Mouse (Mus musculus): Measurements from ENCODE around the gene 9330182L06Rik. TPM values are rescaled to one million over a fixed set of nuclear protein-coding genes. Genes with fewer than 3 reads are reported as not detected.

The 9330182L06Rik gene
- 4.3 and 4.8 TPM in 2 replicates for polyA plus RNA-seq (2014; fragmentation: Nextera tagmentation; extraction: Ambion mirVana)

DNA sequence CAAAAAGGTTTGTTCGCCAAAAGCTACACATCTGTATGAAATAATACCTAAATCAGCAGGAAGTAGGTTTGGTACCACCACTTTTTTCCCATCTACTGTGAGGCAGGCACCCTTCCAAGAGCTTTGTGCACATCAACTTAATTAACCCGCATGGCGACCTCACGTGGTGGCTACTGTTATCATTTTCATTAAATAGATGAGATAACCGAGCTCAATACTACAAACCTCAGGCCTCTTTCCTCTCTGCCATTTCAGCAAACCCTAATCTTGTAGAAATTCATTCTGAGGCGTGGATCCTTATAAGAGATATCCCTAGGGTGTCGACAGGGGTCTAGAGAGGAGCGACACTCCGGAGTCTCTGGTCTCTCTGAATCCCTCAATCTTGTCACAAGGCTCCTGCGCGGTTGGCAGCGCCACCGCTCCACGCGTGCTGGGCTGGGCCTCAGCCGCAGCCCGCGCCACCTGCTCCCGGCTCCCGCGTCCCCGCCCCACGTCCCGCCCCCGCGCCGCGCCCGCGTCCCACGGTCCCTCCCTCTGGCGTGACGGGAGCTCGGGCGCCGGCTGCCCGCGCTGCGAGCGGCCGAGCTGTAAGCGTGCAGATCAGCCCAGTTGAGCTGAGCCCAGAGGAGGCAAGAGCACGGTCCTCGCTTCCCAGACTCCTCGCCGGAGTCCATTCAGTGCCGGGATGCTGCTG, at the start of gene 9330182L06Rik:
Gene 9330182L06Rik (plus strand): TSS at position 533 of the 694 bp plus-strand sequence.
- ATAC-seq (replicated peaks; ENCODE audit: insufficient number of reproducible peaks, low FRiP score, low TSS enrichment, low read depth) (peak; percentile 92), DNase-seq (ENCODE audit: low spot score) (peak; percentile 67)
- Histone ChIP-seq H3K4me2 (ENCODE audit: low read depth, low read length) (peak within 1 kb of the TSS; percentile 91), H3K27ac (replicated peaks; ENCODE audit: low read depth, low read length) (no peak within 1 kb of the TSS), H3K27me3 (ENCODE audit: control insufficient read depth, insufficient read depth, low read length) (no peaks in the 10 kb centered on the region), H3K4me1 (ENCODE audit: control insufficient read depth, insufficient read depth, low read length) (no peaks in the 10 kb centered on the region), H3K4me3 (ENCODE audit: low read depth, low read length) (peak within 1 kb of the TSS; percentile 59), H3K9me3 (replicated peaks; ENCODE audit: control insufficient read depth, low read length) (no peaks in the 10 kb centered on the region), H3K36me3 (replicated peaks; ENCODE audit: control insufficient read depth, insufficient read depth, low read depth, low read length) (no peaks in the 10 kb centered on the region), H3K9ac (replicated peaks; ENCODE audit: low read length) (peak within 1 kb of the TSS; percentile 69)
- WGBS, result 1% methylated on average over 43 of the region's 47 CpGs

- 72% methylated on average over 4 of the region's 4 CpGs for WGBS
These were observed 38.4 kb upstream of the 9330182L06Rik start for GRCm38 (mm10) chr5:9227456-9228008.

DNA sequence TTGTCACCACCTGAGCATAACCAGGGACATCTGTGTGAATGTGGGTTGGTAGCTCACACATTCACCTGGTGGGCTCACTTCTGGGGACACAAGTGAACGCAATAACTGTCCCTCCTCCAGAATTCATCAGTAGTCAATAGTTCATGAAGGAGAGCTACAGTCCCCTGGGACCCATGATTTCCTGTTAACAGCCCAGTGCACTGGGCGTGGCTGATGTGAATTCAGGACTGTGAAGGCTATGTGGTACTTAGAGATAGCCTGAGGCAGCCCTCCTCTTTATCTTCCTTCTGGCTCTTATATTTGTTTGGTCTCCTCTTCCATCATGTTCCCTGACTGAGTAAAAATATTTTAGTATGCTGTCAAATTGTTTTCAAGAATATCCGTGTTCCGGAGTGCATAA, 1.6 kb upstream of the 9330182L06Rik start:
- Histone ChIP-seq H3K9me3 (replicated peaks; ENCODE audit: control insufficient read depth, low read length) (no peaks in the 10 kb centered on the region), H3K4me1 (ENCODE audit: control insufficient read depth, insufficient read depth, low read length) (no peaks in the 10 kb centered on the region), H3K27me3 (ENCODE audit: control insufficient read depth, insufficient read depth, low read length) (no peaks in the 10 kb centered on the region), H3K4me3 (ENCODE audit: low read depth, low read length) (no peak overlapping the region), H3K9ac (replicated peaks; ENCODE audit: low read length) (no peak overlapping the region), H3K4me2 (ENCODE audit: low read depth, low read length) (no peak overlapping the region), H3K27ac (replicated peaks; ENCODE audit: low read depth, low read length) (no peak overlapping the region), H3K36me3 (replicated peaks; ENCODE audit: control insufficient read depth, insufficient read depth, low read depth, low read length) (no peaks in the 10 kb centered on the region)
- WGBS, result 67% methylated on average over 4 of the region's 4 CpGs
- DNase-seq (ENCODE audit: low spot score) (no peak), ATAC-seq (replicated peaks; ENCODE audit: insufficient number of reproducible peaks, low FRiP score, low TSS enrichment, low read depth) (no peak)

More at GRCm38 (mm10) chr5:9227456-9228008, 38.4 kb upstream of the 9330182L06Rik start:
- Histone ChIP-seq H3K9ac (replicated peaks; ENCODE audit: low read length) (no peak overlapping the region), H3K4me2 (ENCODE audit: low read depth, low read length) (no peak overlapping the region), H3K9me3 (replicated peaks; ENCODE audit: control insufficient read depth, low read length) (no peaks in the 10 kb centered on the region), H3K36me3 (replicated peaks; ENCODE audit: control insufficient read depth, insufficient read depth, low read depth, low read length) (no peaks in the 10 kb centered on the region), H3K4me1 (ENCODE audit: control insufficient read depth, insufficient read depth, low read length) (no peaks in the 10 kb centered on the region), H3K4me3 (ENCODE audit: low read depth, low read length) (no peak overlapping the region), H3K27ac (replicated peaks; ENCODE audit: low read depth, low read length) (no peak overlapping the region), H3K27me3 (ENCODE audit: control insufficient read depth, insufficient read depth, low read length) (no peaks in the 10 kb centered on the region)
- DNase-seq (ENCODE audit: low spot score) (no peak), ATAC-seq (replicated peaks; ENCODE audit: insufficient number of reproducible peaks, low FRiP score, low TSS enrichment, low read depth) (no peak)

DNA sequence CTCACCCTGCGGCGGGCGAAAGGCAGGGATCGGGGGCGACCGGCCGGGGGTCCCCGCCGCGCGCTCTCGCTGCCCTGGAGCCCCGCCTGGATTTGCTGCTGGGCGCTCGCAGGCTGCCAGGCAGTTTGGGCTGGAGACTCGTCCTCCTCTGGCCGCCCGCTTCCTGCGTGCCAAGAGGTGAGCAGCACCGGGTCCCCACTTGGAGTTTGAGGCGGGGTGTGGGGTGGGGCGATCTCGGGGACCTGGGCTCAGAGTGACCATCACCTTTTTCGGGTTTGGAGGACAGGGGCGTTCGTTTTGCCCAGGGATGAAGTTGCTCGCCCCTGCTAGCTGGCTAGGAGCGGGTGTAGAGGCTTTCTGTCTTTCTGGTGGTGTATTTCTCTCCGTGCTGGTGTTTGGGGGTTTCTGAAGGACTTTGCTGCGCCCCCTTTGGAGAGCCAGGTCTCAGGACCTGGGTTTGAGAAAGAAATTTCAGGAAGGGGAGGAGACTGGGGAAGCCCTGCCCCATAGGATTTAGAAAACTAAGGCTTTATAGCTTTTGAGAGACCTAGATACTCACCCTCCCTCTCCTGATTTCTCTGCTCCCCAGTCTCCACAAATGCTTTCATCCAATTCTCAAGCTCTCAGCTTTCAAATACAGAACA, 484 bp downstream of the 9330182L06Rik start:
- WGBS, result under 1% methylated on average over 30 of the region's 30 CpGs
- peak overlapping the region; percentile 69 for H3K9ac ChIP-seq (replicated peaks; ENCODE audit: low read length)
- no peak overlapping the region for H3K27ac ChIP-seq (replicated peaks; ENCODE audit: low read depth, low read length)
- no peaks in the 10 kb centered on the region for H3K36me3 ChIP-seq (replicated peaks; ENCODE audit: control insufficient read depth, insufficient read depth, low read depth, low read length)
- no peaks in the 10 kb centered on the region for H3K4me1 ChIP-seq (ENCODE audit: control insufficient read depth, insufficient read depth, low read length)
- peak; percentile 55 for DNase-seq (ENCODE audit: low spot score)
- H3K27me3 ChIP-seq (ENCODE audit: control insufficient read depth, insufficient read depth, low read length), result no peaks in the 10 kb centered on the region
- H3K4me2 ChIP-seq (ENCODE audit: low read depth, low read length), result peak overlapping the region; percentile 91
- peak; percentile 11 for ATAC-seq (replicated peaks; ENCODE audit: insufficient number of reproducible peaks, low FRiP score, low TSS enrichment, low read depth)
- no peaks in the 10 kb centered on the region for H3K9me3 ChIP-seq (replicated peaks; ENCODE audit: control insufficient read depth, low read length)
- H3K4me3 ChIP-seq (ENCODE audit: low read depth, low read length), result peak overlapping the region; percentile 59

DNA sequence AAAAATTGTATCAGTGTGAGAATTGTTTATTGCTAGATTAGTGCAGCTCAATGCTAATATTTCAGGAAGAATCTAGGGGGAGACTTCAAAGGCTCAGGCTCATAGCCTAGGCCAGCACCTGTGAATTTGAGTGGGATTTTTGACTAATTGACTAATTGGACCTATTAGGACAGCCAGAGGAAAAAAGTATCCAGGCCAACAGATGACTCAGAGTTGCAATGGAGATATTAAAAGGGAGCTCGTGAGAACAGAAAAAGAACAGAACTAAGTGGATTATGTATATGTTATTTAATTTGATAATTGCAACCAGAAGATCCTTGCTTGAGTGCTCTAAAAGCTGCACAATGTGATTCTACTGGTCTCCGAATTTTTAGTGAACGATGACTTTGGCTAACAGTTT, 3.7 kb downstream of the 9330182L06Rik start:
- Histone ChIP-seq H3K27me3 (ENCODE audit: control insufficient read depth, insufficient read depth, low read length) (no peaks in the 10 kb centered on the region), H3K4me2 (ENCODE audit: low read depth, low read length) (no peak overlapping the region), H3K36me3 (replicated peaks; ENCODE audit: control insufficient read depth, insufficient read depth, low read depth, low read length) (no peaks in the 10 kb centered on the region), H3K9me3 (replicated peaks; ENCODE audit: control insufficient read depth, low read length) (no peaks in the 10 kb centered on the region), H3K4me3 (ENCODE audit: low read depth, low read length) (no peak overlapping the region), H3K4me1 (ENCODE audit: control insufficient read depth, insufficient read depth, low read length) (no peaks in the 10 kb centered on the region), H3K27ac (replicated peaks; ENCODE audit: low read depth, low read length) (no peak overlapping the region), H3K9ac (replicated peaks; ENCODE audit: low read length) (no peak overlapping the region)
- WGBS, result 61% methylated on average over 3 of the region's 3 CpGs
- DNase-seq (ENCODE audit: low spot score) (no peak), ATAC-seq (replicated peaks; ENCODE audit: insufficient number of reproducible peaks, low FRiP score, low TSS enrichment, low read depth) (no peak)

GRCm38 (mm10) chr5:9272976-9273375, 7.1 kb downstream of the 9330182L06Rik start:
- H3K4me2 ChIP-seq (ENCODE audit: low read depth, low read length), result no peak overlapping the region
- H3K27me3 ChIP-seq (ENCODE audit: control insufficient read depth, insufficient read depth, low read length), result no peaks in the 10 kb centered on the region
- no peak overlapping the region for H3K9ac ChIP-seq (replicated peaks; ENCODE audit: low read length)
- no peak overlapping the region for H3K27ac ChIP-seq (replicated peaks; ENCODE audit: low read depth, low read length)
- no peaks in the 10 kb centered on the region for H3K4me1 ChIP-seq (ENCODE audit: control insufficient read depth, insufficient read depth, low read length)
- DNase-seq (ENCODE audit: low spot score) (no peak), ATAC-seq (replicated peaks; ENCODE audit: insufficient number of reproducible peaks, low FRiP score, low TSS enrichment, low read depth) (no peak)
- WGBS, result 82% methylated on average over 3 of the region's 3 CpGs
- no peaks in the 10 kb centered on the region for H3K36me3 ChIP-seq (replicated peaks; ENCODE audit: control insufficient read depth, insufficient read depth, low read depth, low read length)
- no peaks in the 10 kb centered on the region for H3K9me3 ChIP-seq (replicated peaks; ENCODE audit: control insufficient read depth, low read length)
- H3K4me3 ChIP-seq (ENCODE audit: low read depth, low read length), result no peak overlapping the region

- Histone ChIP-seq H3K36me3 (replicated peaks; ENCODE audit: control insufficient read depth, insufficient read depth, low read depth, low read length) (no peaks in the 10 kb centered on the region), H3K4me3 (ENCODE audit: low read depth, low read length) (no peak overlapping the region), H3K4me1 (ENCODE audit: control insufficient read depth, insufficient read depth, low read length) (no peaks in the 10 kb centered on the region), H3K9ac (replicated peaks; ENCODE audit: low read length) (no peak overlapping the region), H3K9me3 (replicated peaks; ENCODE audit: control insufficient read depth, low read length) (no peaks in the 10 kb centered on the region), H3K4me2 (ENCODE audit: low read depth, low read length) (no peak overlapping the region), H3K27ac (replicated peaks; ENCODE audit: low read depth, low read length) (no peak overlapping the region), H3K27me3 (ENCODE audit: control insufficient read depth, insufficient read depth, low read length) (no peaks in the 10 kb centered on the region)
- ATAC-seq (replicated peaks; ENCODE audit: insufficient number of reproducible peaks, low FRiP score, low TSS enrichment, low read depth), result no peak
- no peak for DNase-seq (ENCODE audit: low spot score)
- 84% methylated on average over 2 of the region's 2 CpGs for WGBS
These were observed 30.0 kb downstream of the 9330182L06Rik start for GRCm38 (mm10) chr5:9295777-9296549.

All from embryonic facial prominence, embryonic 11.5 days (tissue).